Mouse (Mus musculus) limb, embryonic 11.5 days (tissue): ENCODE measurements around the gene Gps1. TPM values are rescaled to one million over a fixed set of nuclear protein-coding genes. Genes with fewer than 3 reads are reported as not detected.

Experiments used
- polyA plus RNA-seq: library from polyadenylated mRNA; unstranded; fragments of >200 nt; fragmentation: Nextera tagmentation; extraction: Ambion mirVana; gene quantifications from 2 replicates; pipeline ENCODE4 v1.2.1, GENCODE M21; 2014

Gps1 gene
- polyA plus RNA-seq, 1 experiment from 2014 or later: 275 TPM

Other genes with a start within 250 kb of the Gps1 start
- gene Mcrip1, start 234.5 kb upstream of the Gps1 start, polyA plus RNA-seq: 234 and 252 TPM in 2 replicates
- gene Ppp1r27, start 233.1 kb upstream of the Gps1 start, polyA plus RNA-seq: 0.47 and 0.85 TPM in 2 replicates
- gene P4hb, start 211.0 kb upstream of the Gps1 start, polyA plus RNA-seq: 640 and 656 TPM in 2 replicates
- 593 and 597 TPM in 2 replicates for gene Arhgdia, start 202.6 kb upstream of the Gps1 start, polyA plus RNA-seq
- 810 and 850 TPM in 2 replicates for gene Alyref, start 185.9 kb upstream of the Gps1 start, polyA plus RNA-seq
- gene Anapc11, start 185.9 kb upstream of the Gps1 start, polyA plus RNA-seq: 214 and 223 TPM in 2 replicates
- gene Npb, start 175.8 kb upstream of the Gps1 start, polyA plus RNA-seq: 1.4 TPM in 1 of 2 replicates, not detected in the other
- gene Pcyt2, start 166.3 kb upstream of the Gps1 start, polyA plus RNA-seq: 105 and 111 TPM in 2 replicates
- 24.6 TPM in 2 replicates for gene Sirt7, start 159.0 kb upstream of the Gps1 start, polyA plus RNA-seq
- gene Mafg, start 150.7 kb upstream of the Gps1 start, polyA plus RNA-seq: 22.6 and 24.2 TPM in 2 replicates
- 33.3 and 34.2 TPM in 2 replicates for gene Pycr1, start 140.5 kb upstream of the Gps1 start, polyA plus RNA-seq
- gene Myadml2, start 136.1 kb upstream of the Gps1 start, polyA plus RNA-seq: not detected in 2 replicates
- 6.6 and 7.5 TPM in 2 replicates for gene Notum, start 123.1 kb upstream of the Gps1 start, polyA plus RNA-seq
- gene Aspscr1, start 111.3 kb upstream of the Gps1 start, polyA plus RNA-seq: 122 and 128 TPM in 2 replicates
- gene Cenpx, start 70.5 kb upstream of the Gps1 start, polyA plus RNA-seq: 126 and 127 TPM in 2 replicates
- 44.3 and 47.8 TPM in 2 replicates for gene Lrrc45, start 70.3 kb upstream of the Gps1 start, polyA plus RNA-seq
- 7.4 and 12.8 TPM in 2 replicates for gene Rac3, start 62.8 kb upstream of the Gps1 start, polyA plus RNA-seq
- gene Dcxr, start 57.0 kb upstream of the Gps1 start, polyA plus RNA-seq: 12.4 and 16.5 TPM in 2 replicates
- gene Cbr2, start 52.2 kb upstream of the Gps1 start, polyA plus RNA-seq: 6.7 and 7.4 TPM in 2 replicates
- gene Hmga1b, start 21.5 kb upstream of the Gps1 start, polyA plus RNA-seq: 11.2 and 13.4 TPM in 2 replicates
- 23.7 and 29.5 TPM in 2 replicates for gene Rfng, start 65 bp upstream of the Gps1 start, polyA plus RNA-seq
- 87.4 and 95.9 TPM in 2 replicates for gene Dus1l, start 12.1 kb downstream of the Gps1 start, polyA plus RNA-seq
- 87.3 and 91.8 TPM in 2 replicates for gene Fasn, start 40.3 kb downstream of the Gps1 start, polyA plus RNA-seq
- gene Ccdc57, start 148.6 kb downstream of the Gps1 start, polyA plus RNA-seq: 5.0 and 5.1 TPM in 2 replicates
- gene Slc16a3, start 164.2 kb downstream of the Gps1 start, polyA plus RNA-seq: 48.2 and 58.1 TPM in 2 replicates
- gene Csnk1d, start 207.1 kb downstream of the Gps1 start, polyA plus RNA-seq: 67.1 and 84.5 TPM in 2 replicates